ENCODE assay signal across 22 mouse cellular contexts in the genomic region with DNA sequence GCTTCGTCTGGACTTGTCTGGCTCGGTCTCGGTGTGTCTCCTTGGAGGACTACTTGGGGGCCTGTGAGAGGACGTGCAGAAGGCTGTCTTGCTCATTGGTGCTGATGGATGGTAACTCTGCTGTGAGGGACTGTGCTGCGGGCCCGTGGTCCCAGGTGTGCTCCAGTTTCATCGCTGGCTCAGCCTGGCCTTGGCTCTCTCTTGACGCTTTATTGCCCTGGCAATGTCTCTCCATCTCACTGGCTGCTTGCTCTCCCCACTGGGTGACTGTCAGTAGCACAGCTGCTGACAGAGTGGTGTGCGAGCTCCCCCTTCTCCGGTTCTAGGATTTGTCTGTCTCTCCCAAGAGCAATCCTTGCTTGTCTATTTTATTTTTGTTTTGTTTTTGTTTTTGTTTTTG. TPM values are rescaled to one million over a fixed set of nuclear protein-coding genes. Genes with fewer than 3 reads are reported as not detected.
DNase-seq lines count a peak whose midpoint lies in the region; ATAC-seq and TF ChIP-seq lines count a peak whose summit lies in the region.
"Had no signal": no experiment of that assay in that cellular context is flagged by ENCODE, and none has a peak within 500 bp of the region (broad histone marks: within the 10 kb centered on the region; RNA-seq: fewer than 3 reads in every experiment).

No protein-coding gene starts in this region.

- no peak for TF ChIP-seq POLR2A in lung, adult 2 months (IDR thresholded peaks at IDR 0.05; ENCODE audit: borderline replicate concordance, extremely low read depth, low read depth, low read length)

- no peak overlapping the region for H3K4me3 ChIP-seq in hindbrain, embryonic 10.5 days
- H3K4me3 ChIP-seq in hindbrain, embryonic 12.5 days = no peak overlapping the region
- no peak overlapping the region for H3K4me3 ChIP-seq in hindbrain, embryonic 16.5 days (ENCODE audit: low read length)
- H3K4me3 ChIP-seq in hindbrain, embryonic 11.5 days (ENCODE audit: low read depth, low read length) = no peak overlapping the region
- H3K4me3 ChIP-seq in neural tube, embryonic 13.5 days = no peak overlapping the region
- H3K4me3 ChIP-seq in neural tube, embryonic 15.5 days (replicated peaks) = no peak overlapping the region
- no peak overlapping the region for H3K4me3 ChIP-seq in lung, adult 2 months (replicated peaks; ENCODE audit: extremely low read depth, low read depth, low read length)
- H3K4me3 ChIP-seq: embryonic facial prominence, embryonic 13.5 days; embryonic facial prominence, embryonic 15.5 days; erythroblast, embryonic 14.5 days; forebrain, embryonic 10.5 days; forebrain, embryonic 12.5 days had no signal

- no peak overlapping the region for H3K9ac ChIP-seq in hindbrain, embryonic 12.5 days
- no peak overlapping the region for H3K9ac ChIP-seq in hindbrain, embryonic 16.5 days (ENCODE audit: low read depth, low read length)
- H3K9ac ChIP-seq in hindbrain, embryonic 11.5 days (ENCODE audit: low read depth, low read length) = no peak overlapping the region
- H3K9ac ChIP-seq in neural tube, embryonic 13.5 days = no peak overlapping the region
- no peak overlapping the region for H3K9ac ChIP-seq in neural tube, embryonic 15.5 days (replicated peaks)
- H3K9ac ChIP-seq: embryonic facial prominence, embryonic 13.5 days; embryonic facial prominence, embryonic 15.5 days; forebrain, embryonic 12.5 days had no signal

- ATAC-seq in hindbrain, embryonic 12.5 days (ENCODE audit: low FRiP score) = no peak
- peak; percentile 50; the same call in 1 of the 2 replicates for ATAC-seq in hindbrain, embryonic 16.5 days
- ATAC-seq in hindbrain, embryonic 11.5 days (ENCODE audit: low FRiP score) = no peak
- ATAC-seq in neural tube, embryonic 13.5 days (ENCODE audit: low read depth) = 0 out of 2 replicates have a peak, but pooled peaks have one; percentile 56
- ATAC-seq in neural tube, embryonic 15.5 days (ENCODE audit: low FRiP score) = no peak
- ATAC-seq: forebrain, embryonic 14.5 days; forebrain, embryonic 16.5 days had no signal

- no peak for TF ChIP-seq CTCF in lung, adult 2 months (IDR thresholded peaks at IDR 0.05; ENCODE audit: insufficient read depth, low read length)

- peaks cover 24% of the 10 kb centered on the region for H3K4me1 ChIP-seq in hindbrain, embryonic 10.5 days (replicated peaks)
- peaks cover 7% of the 10 kb centered on the region; the same call in 1 of the 2 replicates for H3K4me1 ChIP-seq in hindbrain, embryonic 12.5 days
- no peaks in the 10 kb centered on the region; the same call in 1 of the 2 replicates for H3K4me1 ChIP-seq in hindbrain, embryonic 16.5 days (ENCODE audit: control insufficient read depth, insufficient read depth, low read depth, low read length)
- H3K4me1 ChIP-seq in hindbrain, embryonic 11.5 days (replicated peaks; ENCODE audit: control insufficient read depth, insufficient read depth, low read length) = no peaks in the 10 kb centered on the region
- H3K4me1 ChIP-seq in neural tube, embryonic 13.5 days (replicated peaks) = no peaks in the 10 kb centered on the region; the same call in 1 of the 2 replicates
- H3K4me1 ChIP-seq in neural tube, embryonic 15.5 days = no peaks in the 10 kb centered on the region
- no peaks in the 10 kb centered on the region for H3K4me1 ChIP-seq in lung, adult 2 months (ENCODE audit: control insufficient read depth, insufficient read depth, low read length)
- H3K4me1 ChIP-seq: embryonic facial prominence, embryonic 13.5 days; embryonic facial prominence, embryonic 15.5 days; forebrain, embryonic 10.5 days; forebrain, embryonic 12.5 days had no signal

- H3K36me3 ChIP-seq in hindbrain, embryonic 10.5 days = no peaks in the 10 kb centered on the region
- H3K36me3 ChIP-seq in hindbrain, embryonic 12.5 days = no peaks in the 10 kb centered on the region
- no peaks in the 10 kb centered on the region for H3K36me3 ChIP-seq in hindbrain, embryonic 16.5 days (ENCODE audit: control insufficient read depth, insufficient read depth, low read length)
- H3K36me3 ChIP-seq in hindbrain, embryonic 11.5 days (ENCODE audit: control insufficient read depth, insufficient read depth, low read length) = no peaks in the 10 kb centered on the region
- no peaks in the 10 kb centered on the region for H3K36me3 ChIP-seq in neural tube, embryonic 13.5 days
- H3K36me3 ChIP-seq in neural tube, embryonic 15.5 days = no peaks in the 10 kb centered on the region
- H3K36me3 ChIP-seq: embryonic facial prominence, embryonic 13.5 days; embryonic facial prominence, embryonic 15.5 days; forebrain, embryonic 10.5 days; forebrain, embryonic 12.5 days had no signal

- DNase-seq in hindbrain, embryonic 10.5 days (ENCODE audit: low spot score) = no peak
- DNase-seq in hindbrain, embryonic 11.5 days (ENCODE audit: low spot score) = no peak
- DNase-seq in lung, adult 2 months = no peak
- DNase-seq: adrenal gland, adult 2 months; adrenal gland, postnatal 10 days; adrenal gland, postnatal 25 days; cerebellum, adult 11-12 months; cerebellum, adult 2 months; cerebellum, adult 9-10 months; cerebellum, postnatal 36 days; embryo, embryonic 11 days had no signal

- 0 out of 2 replicates have a peak overlapping the region, but pooled peaks have one; percentile 12 for H3K27ac ChIP-seq in hindbrain, embryonic 10.5 days
- no peak overlapping the region for H3K27ac ChIP-seq in hindbrain, embryonic 12.5 days
- H3K27ac ChIP-seq in hindbrain, embryonic 16.5 days (ENCODE audit: low read depth, low read length) = no peak overlapping the region
- no peak overlapping the region for H3K27ac ChIP-seq in hindbrain, embryonic 11.5 days (ENCODE audit: low read depth, low read length)
- 0 out of 2 replicates have a peak overlapping the region, but pooled peaks have one; percentile 18 for H3K27ac ChIP-seq in neural tube, embryonic 13.5 days (replicated peaks)
- no peak overlapping the region for H3K27ac ChIP-seq in neural tube, embryonic 15.5 days (replicated peaks)
- H3K27ac ChIP-seq: embryonic facial prominence, embryonic 13.5 days; embryonic facial prominence, embryonic 15.5 days; forebrain, embryonic 10.5 days; forebrain, embryonic 12.5 days had no signal

- H3K9me3 ChIP-seq in hindbrain, embryonic 10.5 days = no peaks in the 10 kb centered on the region
- H3K9me3 ChIP-seq in hindbrain, embryonic 12.5 days (replicated peaks) = no peaks in the 10 kb centered on the region
- H3K9me3 ChIP-seq in hindbrain, embryonic 16.5 days (ENCODE audit: control insufficient read depth, low read length) = no peaks in the 10 kb centered on the region
- no peaks in the 10 kb centered on the region for H3K9me3 ChIP-seq in hindbrain, embryonic 11.5 days (ENCODE audit: control insufficient read depth, low read length)
- no peaks in the 10 kb centered on the region for H3K9me3 ChIP-seq in neural tube, embryonic 13.5 days
- no peaks in the 10 kb centered on the region for H3K9me3 ChIP-seq in neural tube, embryonic 15.5 days (replicated peaks)
- H3K9me3 ChIP-seq: embryonic facial prominence, embryonic 13.5 days; embryonic facial prominence, embryonic 15.5 days; forebrain, embryonic 10.5 days; forebrain, embryonic 12.5 days had no signal

- WGBS in hindbrain, embryonic 10.5 days = 89% methylated on average over 10 of the region's 10 CpGs
- 69% methylated on average over 10 of the region's 10 CpGs for WGBS in hindbrain, embryonic 12.5 days
- 62% methylated on average over 10 of the region's 10 CpGs for WGBS in hindbrain, embryonic 16.5 days
- 81% methylated on average over 10 of the region's 10 CpGs for WGBS in hindbrain, embryonic 11.5 days
- WGBS in neural tube, embryonic 13.5 days = 54% methylated on average over 10 of the region's 10 CpGs
- 60% methylated on average over 10 of the region's 10 CpGs for WGBS in neural tube, embryonic 15.5 days
- 86% methylated on average over 10 of the region's 10 CpGs for WGBS in lung, adult 2 months

- H3K27me3 ChIP-seq in hindbrain, embryonic 10.5 days (ENCODE audit: insufficient read depth, poor library complexity, severe bottlenecking) = no peaks in the 10 kb centered on the region
- H3K27me3 ChIP-seq in hindbrain, embryonic 12.5 days = no peaks in the 10 kb centered on the region
- no peaks in the 10 kb centered on the region for H3K27me3 ChIP-seq in hindbrain, embryonic 16.5 days (replicated peaks; ENCODE audit: control insufficient read depth, insufficient read depth, low read length)
- H3K27me3 ChIP-seq in hindbrain, embryonic 11.5 days (ENCODE audit: control insufficient read depth, insufficient read depth, low read length) = no peaks in the 10 kb centered on the region
- no peaks in the 10 kb centered on the region for H3K27me3 ChIP-seq in neural tube, embryonic 13.5 days
- no peaks in the 10 kb centered on the region for H3K27me3 ChIP-seq in neural tube, embryonic 15.5 days (replicated peaks)
- H3K27me3 ChIP-seq: embryonic facial prominence, embryonic 13.5 days; embryonic facial prominence, embryonic 15.5 days; forebrain, embryonic 12.5 days had no signal

- H3K4me2 ChIP-seq in hindbrain, embryonic 12.5 days (replicated peaks) = no peak overlapping the region
- no peak overlapping the region for H3K4me2 ChIP-seq in hindbrain, embryonic 16.5 days (ENCODE audit: low read length)
- H3K4me2 ChIP-seq in hindbrain, embryonic 11.5 days (replicated peaks; ENCODE audit: low read depth, low read length) = no peak overlapping the region
- H3K4me2 ChIP-seq in neural tube, embryonic 13.5 days = no peak overlapping the region
- H3K4me2 ChIP-seq in neural tube, embryonic 15.5 days = no peak overlapping the region
- H3K4me2 ChIP-seq: embryonic facial prominence, embryonic 13.5 days; embryonic facial prominence, embryonic 15.5 days; forebrain, embryonic 12.5 days had no signal

RNA-seq across cellular contexts. Expression of a gene that starts 34.5 kb away (rescaled TPM):
- polyA plus RNA-seq in hindbrain, embryonic 10.5 days (2016; fragmentation: Nextera tagmentation; extraction: Ambion mirVana) = 64.1 and 152 TPM in 2 replicates
- polyA plus RNA-seq in hindbrain, embryonic 12.5 days (2016; fragmentation: Nextera tagmentation; extraction: Ambion mirVana) = 144 and 164 TPM in 2 replicates
- 25.6 and 32.3 TPM in 2 replicates for polyA plus RNA-seq in hindbrain, embryonic 16.5 days (2015; fragmentation: Nextera tagmentation; extraction: Ambion mirVana)
- 173 and 196 TPM in 2 replicates for polyA plus RNA-seq in hindbrain, embryonic 11.5 days (2014; fragmentation: Nextera tagmentation; extraction: Ambion mirVana)
- polyA plus RNA-seq in neural tube, embryonic 13.5 days (2015; fragmentation: Nextera tagmentation; extraction: Ambion mirVana) = 72.7 and 75.5 TPM in 2 replicates
- polyA plus RNA-seq in neural tube, embryonic 15.5 days (2015; fragmentation: Nextera tagmentation; extraction: Ambion mirVana) = 14.9 and 19.2 TPM in 2 replicates
- not detected in 2 replicates for polyA plus RNA-seq in lung, adult 2 months (2012; rRNA removed)
- polyA plus RNA-seq: adrenal gland, adult 2 months; erythroblast, embryonic 14.5 days had no signal

RNA-seq across cellular contexts. Expression of a gene that starts 51.1 kb away (rescaled TPM):
- 5.4 and 9.9 TPM in 2 replicates for polyA plus RNA-seq in hindbrain, embryonic 10.5 days (2016; fragmentation: Nextera tagmentation; extraction: Ambion mirVana)
- polyA plus RNA-seq in hindbrain, embryonic 12.5 days (2016; fragmentation: Nextera tagmentation; extraction: Ambion mirVana) = 9.3 and 10.4 TPM in 2 replicates
- 4.5 and 5.4 TPM in 2 replicates for polyA plus RNA-seq in hindbrain, embryonic 16.5 days (2015; fragmentation: Nextera tagmentation; extraction: Ambion mirVana)
- polyA plus RNA-seq in hindbrain, embryonic 11.5 days (2014; fragmentation: Nextera tagmentation; extraction: Ambion mirVana) = 8.4 and 10.1 TPM in 2 replicates
- polyA plus RNA-seq in neural tube, embryonic 13.5 days (2015; fragmentation: Nextera tagmentation; extraction: Ambion mirVana) = 8.8 and 9.2 TPM in 2 replicates
- 5.1 and 5.6 TPM in 2 replicates for polyA plus RNA-seq in neural tube, embryonic 15.5 days (2015; fragmentation: Nextera tagmentation; extraction: Ambion mirVana)
- polyA plus RNA-seq in lung, adult 2 months (2012; rRNA removed) = 11.0 and 11.6 TPM in 2 replicates
- polyA plus RNA-seq: erythroblast, embryonic 14.5 days had no signal

Comparison
In these comparisons a context has a peak if more than half of its experiments do, and no peak if none do; other contexts are left out.
1. H3K27ac ChIP-seq: peak in hindbrain, embryonic 10.5 days (single experiment) and neural tube, embryonic 13.5 days (single experiment); none in hindbrain, embryonic 12.5 days (single experiment), hindbrain, embryonic 16.5 days (single experiment), hindbrain, embryonic 11.5 days (single experiment) and neural tube, embryonic 15.5 days (single experiment).
2. ATAC-seq: peak in hindbrain, embryonic 16.5 days (single experiment) and neural tube, embryonic 13.5 days (single experiment); none in hindbrain, embryonic 12.5 days (single experiment), hindbrain, embryonic 11.5 days (single experiment) and neural tube, embryonic 15.5 days (single experiment).
3. RNA of a gene that starts 34.5 kb away (polyA plus RNA-seq): 173 to 196 TPM in hindbrain, embryonic 11.5 days, 64.1 to 152 TPM in hindbrain, embryonic 10.5 days, 144 to 164 TPM in hindbrain, embryonic 12.5 days, 72.7 to 75.5 TPM in neural tube, embryonic 13.5 days, 25.6 to 32.3 TPM in hindbrain, embryonic 16.5 days and 14.9 to 19.2 TPM in neural tube, embryonic 15.5 days; not detected in lung, adult 2 months; every median in the first group is over 10 times any median in the second.